Mouse (Mus musculus) embryonic facial prominence, embryonic 13.5 days (tissue): ENCODE measurements around the gene Hoxd11. TPM values are rescaled to one million over a fixed set of nuclear protein-coding genes. Genes with fewer than 3 reads are reported as not detected.

ENCODE experiments used
- ATAC-seq: fragments of 200-750 bp; cut with Nextera tagmentation; 2 replicates; pipeline ENCODE4 v1.8.0; 2017; ENCODE audit warnings: low read depth; ENCODE audit not compliant: insufficient number of reproducible peaks, insufficient read depth, low FRiP score, low TSS enrichment
- H3K27ac ChIP-seq: fragments of 300-500 bp; sonication (generic); 2 replicates; pipeline ENCODE4 v1.5.1; 2015; ENCODE audit warnings: moderate library complexity, mild to moderate bottlenecking, inconsistent platforms
- H3K27me3 ChIP-seq: fragments of 300-500 bp; sonication (generic); 2 replicates; pipeline ENCODE4 v1.6.1; 2015; ENCODE audit warnings: mild to moderate bottlenecking, inconsistent platforms
- H3K36me3 ChIP-seq: fragments of 300-500 bp; sonication (generic); 2 replicates; pipeline ENCODE4 v1.6.1; 2015; ENCODE audit warnings: mild to moderate bottlenecking, inconsistent platforms
- H3K4me1 ChIP-seq: fragments of 300-500 bp; sonication (generic); 2 replicates; pipeline ENCODE4 v1.6.1; 2015; ENCODE audit warnings: inconsistent platforms
- H3K4me2 ChIP-seq: fragments of 300-500 bp; sonication (generic); 2 replicates; pipeline ENCODE4 v1.6.1; 2015; ENCODE audit warnings: moderate library complexity, mild to moderate bottlenecking, inconsistent platforms
- H3K4me3 ChIP-seq: fragments of 300-500 bp; sonication (generic); 2 replicates; pipeline ENCODE4 v1.5.1; 2015; ENCODE audit warnings: mild to moderate bottlenecking, inconsistent platforms
- H3K9ac ChIP-seq: fragments of 300-500 bp; sonication (generic); 2 replicates; pipeline ENCODE4 v1.6.1; 2015; ENCODE audit warnings: mild to moderate bottlenecking, inconsistent platforms
- H3K9me3 ChIP-seq: fragments of 300-500 bp; sonication (generic); 2 replicates; pipeline ENCODE4 v1.6.1; 2016; ENCODE audit warnings: inconsistent platforms
- WGBS: fragments of 180-500 bp; shearing (Covaris S2); methylation state at CpG from one replicate; pipeline ENCODE4 v1.1.7; 2015; ENCODE audit warnings: mixed read lengths; 5-methylcytosine and 5-hydroxymethylcytosine counted together
- polyA plus RNA-seq: library from polyadenylated mRNA; unstranded; fragments of >200 nt; fragmentation: Nextera tagmentation; extraction: Ambion mirVana; gene quantifications from 2 replicates; pipeline ENCODE4 v1.2.1, GENCODE M21; 2015

Hoxd11 gene
- polyA plus RNA-seq, 1 experiment from 2014 or later: not detected

DNA sequence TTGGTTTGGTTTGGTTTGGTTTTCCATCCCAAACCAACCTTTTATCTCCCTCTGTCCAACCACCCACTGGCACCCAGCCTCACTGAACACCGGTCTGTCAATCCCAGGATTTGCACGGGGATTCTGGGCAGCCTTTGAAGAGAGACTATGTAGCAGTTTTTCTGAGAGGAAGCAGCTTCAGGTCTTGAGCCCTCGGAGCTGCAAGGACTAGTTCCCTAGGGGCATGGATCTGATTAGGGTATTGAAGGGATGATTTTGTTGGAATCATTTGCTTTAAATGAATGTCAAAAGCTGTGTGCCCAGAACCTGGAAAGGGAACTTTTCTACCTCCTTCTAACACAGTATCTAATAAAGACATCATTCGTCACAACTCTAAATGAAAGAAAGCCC, 22.7 kb upstream of the Hoxd11 start:
- no peak overlapping the region for H3K4me2 ChIP-seq
- no peak overlapping the region for H3K27ac ChIP-seq
- H3K9me3 ChIP-seq: no peaks in the 10 kb centered on the region
- peaks cover 30% of the 10 kb centered on the region for H3K4me1 ChIP-seq
- no peak for ATAC-seq
- no peak overlapping the region for H3K9ac ChIP-seq
- 0% methylated on average over 4 of the region's 4 CpGs for WGBS
- no peaks in the 10 kb centered on the region for H3K36me3 ChIP-seq
- peaks cover 90% of the 10 kb centered on the region for H3K27me3 ChIP-seq
- H3K4me3 ChIP-seq: no peak overlapping the region

GRCm38 (mm10) chr2:74657251-74658023, 21.9 kb upstream of the Hoxd11 start:
- Histone ChIP-seq H3K27me3 (peaks cover 90% of the 10 kb centered on the region), H3K9me3 (no peaks in the 10 kb centered on the region), H3K27ac (no peak overlapping the region), H3K9ac (no peak overlapping the region), H3K4me1 (peaks cover 31% of the 10 kb centered on the region), H3K36me3 (no peaks in the 10 kb centered on the region), H3K4me2 (peak overlapping the region; percentile 31), H3K4me3 (peak overlapping the region; percentile 18)
- no peak for ATAC-seq
- 2% methylated on average over 62 of the region's 62 CpGs for WGBS

DNA sequence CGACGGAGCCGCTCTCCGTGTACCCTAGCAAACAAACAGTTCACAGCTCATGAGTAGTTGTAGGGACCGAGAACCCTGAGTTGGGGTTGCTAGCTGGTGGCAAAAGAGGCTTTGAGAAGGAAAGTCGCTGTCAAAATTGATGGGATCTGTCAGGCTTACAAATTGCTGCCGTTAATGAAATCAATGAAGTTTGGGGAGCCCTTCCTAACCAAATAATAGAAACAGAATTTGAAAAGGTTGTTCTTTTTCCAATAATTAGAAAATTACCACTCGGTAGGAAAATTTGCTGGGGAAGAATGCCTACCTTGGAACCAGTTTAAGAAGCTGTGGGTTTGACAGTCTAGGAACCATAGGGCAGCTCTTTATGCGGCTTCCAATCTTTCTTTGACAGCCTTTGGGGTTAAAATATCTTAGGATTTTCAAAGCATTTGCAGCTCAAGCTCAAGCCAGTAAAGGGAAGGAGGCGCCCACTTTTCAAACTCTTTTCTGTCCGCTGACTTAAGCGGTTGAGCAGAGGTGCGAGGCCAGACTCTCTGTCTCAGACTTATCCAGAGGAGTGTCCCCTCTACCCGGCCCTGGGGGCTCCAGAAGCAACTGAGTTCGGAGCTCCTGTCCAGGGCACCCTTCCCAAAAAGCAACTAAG, 21.2 kb upstream of the Hoxd11 start:
- 2% methylated on average over 15 of the region's 15 CpGs for WGBS
- H3K4me2 ChIP-seq: peak overlapping the region; percentile 31
- H3K27ac ChIP-seq: no peak overlapping the region
- H3K36me3 ChIP-seq: no peaks in the 10 kb centered on the region
- no peak overlapping the region for H3K9ac ChIP-seq
- no peak for ATAC-seq
- peak overlapping the region; percentile 21 for H3K4me3 ChIP-seq
- H3K27me3 ChIP-seq: peaks cover 95% of the 10 kb centered on the region
- no peaks in the 10 kb centered on the region for H3K9me3 ChIP-seq
- peaks cover 31% of the 10 kb centered on the region for H3K4me1 ChIP-seq

DNA sequence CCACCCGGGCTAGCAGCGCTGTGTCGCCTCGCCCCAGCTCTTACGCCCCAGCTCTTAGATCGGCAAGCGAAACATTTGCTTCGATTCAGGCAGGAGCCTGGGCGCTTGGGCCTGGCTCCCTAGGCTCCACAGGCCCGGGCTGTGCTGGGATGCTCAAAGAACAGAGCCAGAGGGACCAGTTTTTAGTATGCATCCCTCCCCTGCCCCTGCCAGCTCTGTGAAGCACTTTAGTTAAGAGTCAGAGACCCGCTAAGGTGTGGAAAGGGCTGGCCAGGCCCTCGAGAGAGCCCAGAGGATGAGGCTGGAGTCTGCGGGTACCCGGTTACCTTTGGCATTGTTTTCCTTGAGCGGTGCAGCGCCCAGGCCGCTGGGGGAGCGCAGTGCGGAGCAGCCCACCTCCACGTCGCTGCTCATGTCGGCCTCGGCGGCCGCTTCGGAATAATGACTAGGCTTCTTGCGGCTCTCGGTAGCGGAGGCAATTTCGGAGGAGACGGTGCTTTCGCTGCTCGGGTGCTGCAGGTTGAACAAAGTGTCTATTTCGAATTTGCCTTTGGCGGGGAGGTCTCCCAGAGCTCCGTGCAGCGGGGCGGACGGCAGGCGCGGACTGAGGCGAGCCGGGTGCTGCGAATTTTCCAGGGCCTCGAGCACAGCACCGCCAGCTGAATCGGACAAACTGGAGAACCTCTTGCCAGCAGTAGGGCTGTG, 20.5 kb upstream of the Hoxd11 start:
- Histone ChIP-seq H3K4me2 (peak overlapping the region; percentile 24), H3K27me3 (peaks cover 99% of the 10 kb centered on the region), H3K9ac (0 out of 2 replicates have a peak overlapping the region, but pooled peaks have one; percentile 32), H3K36me3 (no peaks in the 10 kb centered on the region), H3K9me3 (no peaks in the 10 kb centered on the region), H3K4me1 (peaks cover 35% of the 10 kb centered on the region), H3K27ac (no peak overlapping the region), H3K4me3 (peak overlapping the region; percentile 21)
- under 1% methylated on average over 47 of the region's 47 CpGs for WGBS
- no peak for ATAC-seq

DNA sequence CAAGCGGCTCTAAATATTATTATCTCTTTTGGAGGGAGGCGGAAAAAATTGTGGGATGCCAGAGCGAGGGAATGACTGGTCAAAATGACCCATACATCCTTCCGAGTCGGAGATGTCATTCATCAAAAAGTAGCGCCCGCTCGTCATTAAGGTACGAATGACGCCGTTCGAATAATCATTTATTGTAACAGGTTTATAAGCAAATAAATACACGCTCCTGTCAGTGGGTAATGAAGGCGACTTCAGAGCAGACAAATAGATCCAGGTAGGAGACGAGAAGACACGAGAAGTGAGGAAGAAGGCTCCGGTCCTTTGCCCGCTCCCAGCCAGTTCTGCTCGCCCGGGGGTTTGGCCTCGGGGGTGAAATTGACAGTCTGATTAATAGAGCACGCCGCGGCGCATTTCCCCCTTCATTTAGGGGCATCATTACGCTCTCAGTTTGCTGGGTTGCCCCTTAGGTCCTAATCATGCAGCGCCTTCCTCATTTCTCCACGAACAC, 19.8 kb upstream of the Hoxd11 start, which contains the start of gene Evx2:
TSS of gene Evx2 (minus strand) at position 51 of the 499 bp plus-strand sequence.
- ATAC-seq: no peak
- Histone ChIP-seq H3K9ac (0 out of 2 replicates have a peak within 1 kb of the TSS, but pooled peaks have one; percentile 32), H3K4me1 (peaks cover 35% of the 10 kb centered on the region), H3K27ac (no peak within 1 kb of the TSS), H3K4me2 (peak within 1 kb of the TSS; percentile 24), H3K36me3 (no peaks in the 10 kb centered on the region), H3K4me3 (peak within 1 kb of the TSS; percentile 21), H3K27me3 (peaks cover 99% of the 10 kb centered on the region), H3K9me3 (no peaks in the 10 kb centered on the region)
- 2% methylated on average over 28 of the region's 28 CpGs for WGBS

DNA sequence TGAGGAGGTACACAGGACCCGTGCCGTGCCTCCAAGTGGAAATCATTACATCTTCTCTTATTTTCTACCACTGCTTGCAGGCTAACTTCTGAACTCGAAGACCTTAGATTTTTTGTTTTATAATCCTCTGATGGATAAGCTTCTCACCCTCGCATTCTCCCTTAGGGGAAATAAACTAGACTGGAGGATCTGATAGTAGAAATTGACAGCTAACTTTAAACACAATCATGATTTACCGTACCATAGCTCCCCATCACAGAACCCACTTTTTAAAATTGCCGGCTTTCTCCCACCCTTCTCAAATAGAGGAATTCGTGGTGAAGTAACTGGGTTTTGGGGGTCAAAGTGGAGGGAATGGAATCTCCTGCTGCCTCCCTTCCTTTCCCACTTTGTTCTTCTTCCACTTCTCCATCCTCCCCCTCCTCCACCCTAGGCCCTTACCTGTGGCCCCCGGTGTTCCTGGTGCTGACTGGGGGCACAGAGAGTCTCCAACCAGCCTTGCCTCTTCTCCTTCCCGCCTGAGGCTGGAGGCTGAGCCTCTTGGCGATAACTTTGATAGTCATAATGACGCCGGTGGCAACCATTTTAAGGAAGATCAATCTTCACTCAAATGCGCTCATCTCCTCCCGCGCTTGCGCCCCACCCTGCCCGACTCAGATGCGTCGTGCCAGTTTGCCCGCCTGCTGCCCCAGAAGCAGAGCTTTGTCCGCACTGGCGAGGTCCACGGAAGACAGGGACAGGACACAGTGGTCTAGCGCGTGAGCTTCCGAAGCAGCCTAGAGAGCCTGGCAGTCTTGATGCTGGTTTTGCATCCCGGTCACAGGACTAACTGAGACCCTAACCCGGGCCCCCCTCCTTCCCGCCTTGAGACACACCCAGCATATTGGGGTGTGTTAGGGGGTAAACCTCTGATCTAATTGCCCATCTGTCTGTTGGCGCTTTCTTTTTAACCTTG, 18.7 kb upstream of the Hoxd11 start:
- H3K4me2 ChIP-seq: no peak overlapping the region
- ATAC-seq: no peak
- WGBS: 3% methylated on average over 30 of the region's 30 CpGs
- H3K4me3 ChIP-seq: peak overlapping the region; percentile 16
- H3K27ac ChIP-seq: no peak overlapping the region
- H3K9me3 ChIP-seq: no peaks in the 10 kb centered on the region
- peaks cover 31% of the 10 kb centered on the region for H3K4me1 ChIP-seq
- no peak overlapping the region for H3K9ac ChIP-seq
- no peaks in the 10 kb centered on the region for H3K36me3 ChIP-seq
- peaks cover 98% of the 10 kb centered on the region for H3K27me3 ChIP-seq

DNA sequence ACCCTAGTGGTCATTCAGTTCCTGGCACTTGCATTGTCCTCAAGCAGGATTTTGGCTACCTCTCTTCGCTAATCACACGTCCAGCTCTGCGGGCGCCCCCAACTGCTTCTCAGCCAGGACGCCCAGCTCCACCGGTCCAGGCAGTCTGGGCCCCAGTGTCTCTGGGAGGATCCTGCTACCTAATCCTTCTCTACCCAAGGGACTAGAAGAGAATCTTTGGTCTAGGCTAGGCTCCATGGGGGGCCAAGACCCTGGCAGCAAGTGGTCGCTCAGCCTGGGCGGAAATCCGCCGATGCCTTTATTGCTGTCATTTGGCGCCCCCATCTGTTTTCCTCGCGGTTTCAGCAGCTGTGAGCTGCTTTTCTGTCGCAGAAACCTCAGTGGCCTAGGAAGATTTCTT, 17.7 kb upstream of the Hoxd11 start:
- H3K27me3 ChIP-seq: peaks cover 98% of the 10 kb centered on the region
- H3K9ac ChIP-seq: no peak overlapping the region
- no peak overlapping the region for H3K27ac ChIP-seq
- H3K9me3 ChIP-seq: no peaks in the 10 kb centered on the region
- peaks cover 25% of the 10 kb centered on the region for H3K4me1 ChIP-seq
- no peaks in the 10 kb centered on the region for H3K36me3 ChIP-seq
- WGBS: under 1% methylated on average over 14 of the region's 14 CpGs
- H3K4me2 ChIP-seq: peak overlapping the region; percentile 57
- peak; percentile 62; the same call in 1 of the 2 replicates for ATAC-seq
- peak overlapping the region; percentile 26 for H3K4me3 ChIP-seq

- no peak overlapping the region for H3K9ac ChIP-seq
- peaks cover 28% of the 10 kb centered on the region for H3K4me1 ChIP-seq
- H3K9me3 ChIP-seq: no peaks in the 10 kb centered on the region
- H3K4me3 ChIP-seq: 0 out of 2 replicates have a peak overlapping the region, but pooled peaks have one; percentile 6
- no peak for ATAC-seq
- peaks cover 97% of the 10 kb centered on the region for H3K27me3 ChIP-seq
- WGBS: 4% methylated on average over 18 of the region's 18 CpGs
- H3K4me2 ChIP-seq: peak overlapping the region; percentile 16; the same call in 1 of the 2 replicates
- H3K27ac ChIP-seq: no peak overlapping the region
- H3K36me3 ChIP-seq: no peaks in the 10 kb centered on the region
Measured at GRCm38 (mm10) chr2:74663291-74663925, 15.9 kb upstream of the Hoxd11 start.

DNA sequence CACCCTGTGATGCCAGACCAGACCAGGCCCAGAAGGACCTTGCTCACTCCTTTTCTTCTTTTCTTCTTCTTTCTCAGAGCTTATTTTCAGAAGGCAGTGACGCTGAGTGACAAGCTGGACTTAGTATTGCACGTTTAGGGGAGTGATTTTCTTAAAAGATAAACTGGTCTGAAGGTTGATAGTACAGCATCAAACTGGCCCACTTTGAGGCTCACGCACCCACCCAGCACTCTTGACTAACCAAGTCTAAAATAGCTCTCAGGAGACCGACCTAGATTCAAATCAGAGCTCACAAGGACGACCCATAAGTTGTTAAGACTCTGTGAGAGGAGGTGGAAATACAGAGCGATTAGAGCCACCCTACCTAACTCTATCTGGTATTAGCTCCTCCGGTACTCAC, 12.9 kb upstream of the Hoxd11 start:
- no peaks in the 10 kb centered on the region for H3K9me3 ChIP-seq
- H3K27ac ChIP-seq: no peak overlapping the region
- H3K27me3 ChIP-seq: peaks cover 96% of the 10 kb centered on the region
- H3K4me2 ChIP-seq: no peak overlapping the region
- no peak for ATAC-seq
- 2% methylated on average over 7 of the region's 7 CpGs for WGBS
- H3K36me3 ChIP-seq: no peaks in the 10 kb centered on the region
- H3K4me3 ChIP-seq: no peak overlapping the region
- no peak overlapping the region for H3K9ac ChIP-seq
- H3K4me1 ChIP-seq: peaks cover 20% of the 10 kb centered on the region

GRCm38 (mm10) chr2:74667191-74667841, 12.0 kb upstream of the Hoxd11 start:
- no peak for ATAC-seq
- H3K4me3 ChIP-seq: peak overlapping the region; percentile 37
- no peaks in the 10 kb centered on the region for H3K9me3 ChIP-seq
- 2% methylated on average over 36 of the region's 36 CpGs for WGBS
- no peak overlapping the region for H3K9ac ChIP-seq
- peaks cover 17% of the 10 kb centered on the region for H3K4me1 ChIP-seq
- H3K27ac ChIP-seq: no peak overlapping the region
- H3K36me3 ChIP-seq: no peaks in the 10 kb centered on the region
- peaks cover 96% of the 10 kb centered on the region for H3K27me3 ChIP-seq
- peak overlapping the region; percentile 62; the same call in 1 of the 2 replicates for H3K4me2 ChIP-seq
